Mouse (Mus musculus) CH12.LX (cell line): ENCODE measurements around the gene Rnf8. TPM values are rescaled to one million over a fixed set of nuclear protein-coding genes. Genes with fewer than 3 reads are reported as not detected.

Experiments used
- DNase-seq: peaks from one replicate; pipeline ENCODE4 v3.0.0-alpha.2; 2013; ENCODE audit errors: extremely low read depth
- H3K27ac ChIP-seq: 2 replicates; pipeline ENCODE4 v1.5.1; 2012; ENCODE audit warnings: low read depth, mild to moderate bottlenecking, control low read depth, moderate library complexity; ENCODE audit not compliant: insufficient read depth
- H3K27me3 ChIP-seq: replicated peaks from 2 replicates; pipeline ENCODE3; 2012; ENCODE audit warnings: inconsistent platforms
- H3K36me3 ChIP-seq, 2 experiments: replicated peaks in 1 of 2; 2 replicates each; pipeline versions ENCODE3 to v1.6.1; 2012; ENCODE audit warnings: inconsistent platforms in 1 of 2, low read length in 1 of 2, mild to moderate bottlenecking in 1 of 2, mixed read lengths in 1 of 2, moderate library complexity in 1 of 2; ENCODE audit not compliant: control insufficient read depth in 1 of 2, insufficient read depth in 1 of 2
- H3K4me1 ChIP-seq, 2 experiments: 2 replicates each; pipeline ENCODE4 v1.6.1; 2012; ENCODE audit warnings: inconsistent platforms in 1 of 2, moderate library complexity in 1 of 2; ENCODE audit not compliant: insufficient read depth in 2 of 2, control insufficient read depth in 1 of 2
- H3K4me2 ChIP-seq: 2 replicates; pipeline ENCODE4 v1.6.1; 2012; ENCODE audit warnings: low read depth, mild to moderate bottlenecking, control low read depth; ENCODE audit not compliant: poor library complexity, insufficient read depth, severe bottlenecking
- H3K4me3 ChIP-seq, 3 experiments: fragments of 150-350 bp in 1 of 3; sonication (generic) in 1 of 3; replicated peaks in 1 of 3; 2 replicates each; pipeline versions ENCODE3 to v1.5.1; 2011 to 2012; ENCODE audit warnings: low read depth in 2 of 3, low read length in 2 of 3, mild to moderate bottlenecking in 2 of 3, moderate library complexity in 2 of 3, control low read depth in 1 of 3, improper control_type of control experiment in 1 of 3, inconsistent platforms in 1 of 3, mixed read lengths in 1 of 3; ENCODE audit not compliant: poor library complexity in 1 of 3
- H3K79me2 ChIP-seq: replicated peaks from 2 replicates; pipeline ENCODE4 v1.6.1; 2012; ENCODE audit warnings: mild to moderate bottlenecking, moderate library complexity; ENCODE audit not compliant: control insufficient read depth, poor library complexity, insufficient read depth, severe bottlenecking; ENCODE audit errors: extremely low read depth
- H3K9ac ChIP-seq: 2 replicates; pipeline ENCODE4 v1.6.1; 2012; ENCODE audit warnings: low read depth, mild to moderate bottlenecking, control low read depth, moderate library complexity; ENCODE audit not compliant: insufficient read depth
- H3K9me3 ChIP-seq: replicated peaks from 2 replicates; pipeline ENCODE3; 2012; ENCODE audit warnings: low read length, inconsistent platforms, mixed read lengths
- CHD1 ChIP-seq: IDR thresholded peaks from 2 replicates; pipeline ENCODE4 v1.6.1; 2012; ENCODE audit warnings: low read depth, low read length, improper control_type of control experiment, inconsistent platforms
- CHD2 ChIP-seq: IDR thresholded peaks from 2 replicates; pipeline ENCODE4 v1.6.1; 2011; ENCODE audit warnings: low read length, improper control_type of control experiment
- E2F4 ChIP-seq: IDR thresholded peaks from 2 replicates; pipeline ENCODE4 v1.6.1; 2011; ENCODE audit warnings: low read depth, low read length, improper control_type of control experiment; ENCODE audit not compliant: insufficient replicate concordance
- ELF1 ChIP-seq: IDR thresholded peaks from 2 replicates; pipeline ENCODE4 v1.6.1; 2014; ENCODE audit warnings: low read depth, mild to moderate bottlenecking, inconsistent platforms, low read length, improper control_type of control experiment
- JUN ChIP-seq: IDR thresholded peaks from 2 replicates; pipeline ENCODE4 v1.6.1; 2011; ENCODE audit warnings: low read depth, mild to moderate bottlenecking, low read length, improper control_type of control experiment, moderate library complexity; ENCODE audit not compliant: insufficient read depth
- KAT2A ChIP-seq: IDR thresholded peaks from 2 replicates; pipeline ENCODE4 v1.6.1; 2012; ENCODE audit warnings: low read length, improper control_type of control experiment, inconsistent platforms; ENCODE audit not compliant: insufficient replicate concordance
- MAFK ChIP-seq: IDR thresholded peaks from 2 replicates; pipeline ENCODE4 v1.6.1; 2011; ENCODE audit warnings: low read length, improper control_type of control experiment; ENCODE audit not compliant: insufficient replicate concordance
- MEF2A ChIP-seq: IDR thresholded peaks from 2 replicates; pipeline ENCODE4 v1.6.1; 2014; ENCODE audit warnings: low read depth, mild to moderate bottlenecking, inconsistent platforms, low read length, improper control_type of control experiment, borderline replicate concordance
- NELFE ChIP-seq: IDR thresholded peaks from 2 replicates; pipeline ENCODE4 v1.6.1; 2011; ENCODE audit warnings: low read depth, low read length, improper control_type of control experiment
- PAX5 ChIP-seq: IDR thresholded peaks from 2 replicates; pipeline ENCODE4 v1.6.1; 2012; ENCODE audit warnings: low read length, inconsistent platforms, mixed read lengths
- POLR2A ChIP-seq: IDR thresholded peaks from 2 replicates; pipeline ENCODE4 v1.6.1; 2011; ENCODE audit warnings: low read depth, mild to moderate bottlenecking, improper control_type of control experiment, low read length
- RAD21 ChIP-seq: IDR thresholded peaks from 2 replicates; pipeline ENCODE4 v1.6.1; 2011; ENCODE audit warnings: low read depth, mild to moderate bottlenecking, low read length, improper control_type of control experiment, moderate library complexity
- RCOR1 ChIP-seq: conservative IDR thresholded peaks from 2 replicates; pipeline ENCODE4 v1.6.1; 2012; ENCODE audit warnings: low read depth, mild to moderate bottlenecking, inconsistent platforms, low read length, improper control_type of control experiment
- SMC3 ChIP-seq: IDR thresholded peaks from 2 replicates; pipeline ENCODE4 v1.6.1; 2011; ENCODE audit warnings: low read depth, low read length, improper control_type of control experiment
- TBP ChIP-seq: conservative IDR thresholded peaks from 2 replicates; pipeline ENCODE4 v1.6.1; 2011; ENCODE audit warnings: low read depth, low read length, improper control_type of control experiment
- UBTF ChIP-seq: IDR thresholded peaks from 2 replicates; pipeline ENCODE4 v1.6.1; 2012; ENCODE audit warnings: low read depth, mild to moderate bottlenecking, inconsistent platforms, low read length, improper control_type of control experiment, moderate library complexity
- USF1 ChIP-seq: IDR thresholded peaks from 2 replicates; pipeline ENCODE4 v1.6.1; 2014; ENCODE audit warnings: low read depth, mild to moderate bottlenecking, inconsistent platforms, low read length, improper control_type of control experiment
- USF2 ChIP-seq: conservative IDR thresholded peaks from 2 replicates; pipeline ENCODE4 v1.6.1; 2011; ENCODE audit warnings: low read depth, low read length, improper control_type of control experiment
- ZKSCAN1 ChIP-seq: IDR thresholded peaks from 2 replicates; pipeline ENCODE4 v1.6.1; 2012; ENCODE audit warnings: low read depth, inconsistent platforms, low read length, improper control_type of control experiment, borderline replicate concordance
- ZMIZ1 ChIP-seq: IDR thresholded peaks from 2 replicates; pipeline ENCODE4 v1.6.1; 2012; ENCODE audit warnings: low read depth, mild to moderate bottlenecking, inconsistent platforms, low read length, improper control_type of control experiment
- dilution Hi-C: fragments of 300-500 bp; cut with MboI; formaldehyde crosslinking; loops from 2 replicates; pipeline ENCODE4 v1.14.3; 2020; ENCODE audit warnings: low sequenced_read_pairs; ENCODE audit not compliant: extremely low pct_unique_long_range_greater_than_20kb, extremely low pct_ligation_motif_present
- in situ Hi-C: fragments of 300-500 bp; cut with MboI; formaldehyde crosslinking; loops from 3 replicates; pipeline ENCODE4 v1.14.3; 2019; ENCODE audit warnings: low sequenced_read_pairs, low pct_ligation_motif_present, low pct_unique_long_range_greater_than_20kb, mixed read lengths
- polyA plus RNA-seq: library from polyadenylated mRNA; unstranded; fragments of >175 nt; gene quantifications from 2 replicates; pipeline ENCODE4 v1.2.1, GENCODE M21; 2012; ENCODE audit warnings: low read depth; ENCODE audit not compliant: insufficient read length
- total RNA-seq, 2 experiments: library from RNA; depleted of rRNA; stranded (reverse); fragments of 300-350 nt in 1 of 2; fragments of >200 nt in 1 of 2; gene quantifications; 2 replicates each; pipeline ENCODE4 v1.2.3; 2012 to 2014

Gene Rnf8
- total and polyA plus RNA-seq, 3 experiments: 29.9 to 38.8 (median 35.4) TPM

DNA sequence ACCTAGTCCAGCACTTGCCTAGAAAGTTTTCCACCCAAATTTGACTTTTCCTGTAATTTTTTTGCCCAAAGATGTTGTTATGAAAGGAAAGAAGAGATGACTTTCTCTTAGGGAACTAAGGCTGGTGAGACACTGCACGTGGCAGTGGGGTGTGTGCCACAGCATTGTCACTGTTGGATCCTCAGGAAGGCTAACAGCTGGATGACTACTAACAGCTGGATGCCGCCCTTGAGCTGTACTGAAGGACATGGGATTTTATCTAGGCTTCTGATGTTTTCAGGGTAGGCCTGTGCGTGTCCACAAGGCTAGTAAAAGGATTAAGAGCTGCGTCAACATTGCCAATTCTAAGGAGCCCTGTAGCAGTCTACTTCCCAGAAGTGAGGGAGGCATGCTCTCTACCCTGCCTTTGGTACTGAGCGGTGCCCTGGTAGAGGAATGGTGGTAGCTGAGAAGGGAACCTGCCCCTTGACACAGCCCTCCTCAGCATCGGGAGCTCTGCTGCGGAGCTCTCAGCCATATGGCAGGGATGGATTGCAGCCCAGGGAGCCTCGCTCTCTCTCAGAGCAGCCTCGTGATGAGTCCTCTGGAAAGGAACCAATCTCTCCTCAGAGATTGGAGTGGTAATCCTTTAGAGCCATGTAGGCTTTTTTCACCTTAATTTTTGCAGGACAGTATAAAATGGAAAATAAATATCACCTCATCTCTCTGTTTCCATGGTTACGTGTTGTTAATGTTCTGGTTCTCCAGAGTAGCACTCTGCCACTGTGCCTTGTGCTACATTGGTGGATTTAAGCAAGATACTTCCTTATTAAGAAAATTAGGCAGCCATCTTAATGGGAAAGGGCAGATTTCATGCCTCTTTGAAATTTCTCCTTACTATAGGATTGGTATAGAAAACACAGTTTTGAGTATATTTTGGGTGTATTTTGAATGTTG lies 53.7 kb downstream of the Rnf8 start:
- H3K27ac ChIP-seq: no peak overlapping the region
- dilution Hi-C loops: no loop called here
- TF ChIP-seq ZMIZ1: no peak
- no peak for TF ChIP-seq CHD1
- no peaks in the 10 kb centered on the region for H3K27me3 ChIP-seq
- H3K4me1 ChIP-seq: peaks cover 2 to 49% of the 10 kb centered on the region in 2 experiments
- no peaks in the 10 kb centered on the region for H3K9me3 ChIP-seq
- peaks cover 48 to 89% of the 10 kb centered on the region in 2 experiments for H3K36me3 ChIP-seq
- no peak for DNase-seq
- no peak overlapping the region for H3K4me2 ChIP-seq
- in situ Hi-C loops: no loop called here
- H3K4me3 ChIP-seq: no peak overlapping the region
- H3K79me2 ChIP-seq: peaks cover 37% of the 10 kb centered on the region
- H3K9ac ChIP-seq: no peak overlapping the region

DNA sequence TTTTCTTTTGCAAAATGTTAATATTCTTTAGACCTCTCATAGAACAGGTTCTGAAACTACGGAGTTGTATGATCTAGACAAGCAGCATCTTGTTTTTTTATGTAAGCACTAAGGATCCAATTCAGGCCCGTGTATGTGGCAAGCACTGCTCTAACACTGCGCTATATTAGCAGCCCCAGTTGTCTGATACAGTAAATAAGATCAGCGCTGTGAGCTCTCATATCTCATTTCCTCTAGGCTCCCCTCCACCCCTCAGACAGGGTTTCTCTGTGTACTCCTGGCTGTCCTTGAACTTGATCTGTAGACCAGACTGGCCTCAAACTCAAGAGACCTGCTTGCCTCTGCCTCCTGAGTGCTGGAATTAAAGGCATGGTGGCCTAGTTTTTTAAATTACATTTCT lies 54.4 kb downstream of the Rnf8 start:
- dilution Hi-C loops: no loop called here
- TF ChIP-seq E2F4: no peak
- no peak for TF ChIP-seq USF2
- no peak for TF ChIP-seq ELF1
- TF ChIP-seq POLR2A: no peak
- TF ChIP-seq MEF2A: no peak
- no peak for TF ChIP-seq PAX5
- no peak for TF ChIP-seq MAFK
- no peak for TF ChIP-seq USF1
- TF ChIP-seq ZMIZ1: no peak
- no peak for TF ChIP-seq NELFE
- TF ChIP-seq CHD2: no peak
- no peak for TF ChIP-seq RCOR1
- TF ChIP-seq, all 38 proteins: peak for 0
- Histone ChIP-seq H3K36me3 (peaks cover 53 to 90% of the 10 kb centered on the region in 2 experiments), H3K9me3 (no peaks in the 10 kb centered on the region), H3K79me2 (peaks cover 37% of the 10 kb centered on the region), H3K27me3 (no peaks in the 10 kb centered on the region), H3K9ac (no peak overlapping the region), H3K4me2 (no peak overlapping the region), H3K27ac (no peak overlapping the region), H3K4me3 (no peak overlapping the region), H3K4me1 (peaks cover 2 to 49% of the 10 kb centered on the region in 2 experiments)
- no peak for DNase-seq
- in situ Hi-C loops: no loop called here

DNA sequence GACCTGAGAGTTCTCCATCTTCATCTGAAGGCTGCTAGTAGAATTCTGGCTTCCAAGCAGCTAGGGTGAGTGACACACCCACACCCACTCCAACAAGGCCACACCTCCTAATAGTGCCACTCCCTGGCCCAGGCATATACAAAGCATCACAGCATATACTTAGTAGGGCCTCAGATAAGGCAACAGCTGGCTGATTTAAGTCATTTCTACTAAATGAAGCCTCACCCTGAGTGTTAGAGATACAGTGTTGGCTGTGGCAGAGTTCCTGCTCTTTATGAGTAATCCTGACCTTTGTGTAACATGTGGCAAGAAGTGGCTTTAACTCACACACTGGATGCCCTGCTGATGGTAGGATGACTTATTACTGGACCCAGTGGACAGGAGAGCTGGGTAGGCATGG lies 55.3 kb downstream of the Rnf8 start:
- Histone ChIP-seq H3K27ac (no peak overlapping the region), H3K27me3 (no peaks in the 10 kb centered on the region), H3K4me3 (no peak overlapping the region), H3K36me3 (peaks cover 51 to 88% of the 10 kb centered on the region in 2 experiments), H3K9ac (no peak overlapping the region), H3K4me1 (peaks cover 2 to 42% of the 10 kb centered on the region in 2 experiments), H3K79me2 (peaks cover 35% of the 10 kb centered on the region), H3K9me3 (no peaks in the 10 kb centered on the region), H3K4me2 (no peak overlapping the region)
- TF ChIP-seq KAT2A (no peak), PAX5 (no peak), UBTF (no peak), JUN (no peak), SMC3 (no peak), RAD21 (no peak), ZKSCAN1 (no peak), TBP (no peak)
- in situ Hi-C loops: no loop called here
- no peak for DNase-seq
- dilution Hi-C loops: no loop called here
